Mouse (Mus musculus): Measurements from ENCODE around the gene Ramp1. TPM values are rescaled to one million over a fixed set of nuclear protein-coding genes. Genes with fewer than 3 reads are reported as not detected.
A peak's percentile ranks its signal among the peaks of the same experiment; 100 is the strongest.

Ramp1 gene
- total RNA-seq (2014; rRNA removed) (14.4 and 16.8 TPM in 2 replicates), polyA plus RNA-seq (2015; fragmentation: Nextera tagmentation; extraction: Ambion mirVana) (21.3 and 23.2 TPM in 2 replicates)

DNA sequence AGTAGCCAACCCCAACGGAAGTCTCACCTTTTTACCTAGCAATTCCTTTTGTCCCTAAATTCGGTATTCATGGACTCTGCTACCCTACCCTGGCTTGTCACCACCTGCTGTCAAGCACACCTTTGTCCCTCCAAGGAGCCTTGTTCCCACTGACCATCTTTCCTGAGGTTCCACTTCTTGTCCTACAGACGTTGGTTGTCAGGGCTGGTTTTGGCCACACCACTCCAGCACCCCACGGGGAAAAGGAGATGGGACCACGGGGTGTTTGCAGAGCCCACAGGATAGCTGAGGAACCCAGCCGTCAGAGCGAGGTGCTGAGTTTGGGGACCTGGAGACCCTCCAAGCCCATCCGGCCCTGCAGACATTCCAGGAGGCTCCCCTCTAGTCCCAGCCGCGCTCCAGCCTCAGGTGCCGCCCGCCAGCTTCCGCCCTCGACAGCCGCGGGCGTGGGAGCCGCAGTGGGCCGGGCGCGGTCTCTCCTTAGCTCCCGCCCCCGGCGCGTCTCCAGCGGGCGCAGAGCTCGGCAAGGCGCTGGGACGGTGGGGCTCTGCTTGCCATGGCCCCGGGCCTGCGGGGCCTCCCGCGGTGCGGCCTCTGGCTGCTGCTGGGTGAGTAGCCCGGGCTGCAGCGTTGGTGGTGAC lies at the start of gene Ramp1:
Gene Ramp1, plus strand, starts transcription at position 290 of the 641 bp plus-strand sequence.
- WGBS: 5% methylated on average over 37 of the region's 37 CpGs
- TF ChIP-seq CTCF (IDR thresholded peaks at IDR 0.05; ENCODE audit: low read depth): no peak; the same call in 1 of the 2 replicates
- H3K27ac ChIP-seq (ENCODE audit: low read depth, low read length): no peak within 1 kb of the TSS
- no peaks in the 10 kb centered on the region for H3K9me3 ChIP-seq (ENCODE audit: low read length)
- H3K36me3 ChIP-seq (ENCODE audit: insufficient read depth): no peaks in the 10 kb centered on the region
- peak within 1 kb of the TSS; percentile 74 for H3K4me2 ChIP-seq (ENCODE audit: low read depth)
- peak; percentile 21 for DNase-seq
- H3K4me3 ChIP-seq (ENCODE audit: low read depth, low read length): peak within 1 kb of the TSS; percentile 40
- H3K4me1 ChIP-seq (ENCODE audit: insufficient read depth): peaks cover 13% of the 10 kb centered on the region; the same call in 1 of the 2 replicates
- peak; percentile 28; the same call in 1 of the 2 replicates for ATAC-seq
- 0 out of 2 replicates have a peak, but pooled peaks cover 5% of the 10 kb centered on the region for H3K27me3 ChIP-seq (ENCODE audit: insufficient read depth, low read length)
- peak within 1 kb of the TSS; percentile 50 for H3K9ac ChIP-seq

DNA sequence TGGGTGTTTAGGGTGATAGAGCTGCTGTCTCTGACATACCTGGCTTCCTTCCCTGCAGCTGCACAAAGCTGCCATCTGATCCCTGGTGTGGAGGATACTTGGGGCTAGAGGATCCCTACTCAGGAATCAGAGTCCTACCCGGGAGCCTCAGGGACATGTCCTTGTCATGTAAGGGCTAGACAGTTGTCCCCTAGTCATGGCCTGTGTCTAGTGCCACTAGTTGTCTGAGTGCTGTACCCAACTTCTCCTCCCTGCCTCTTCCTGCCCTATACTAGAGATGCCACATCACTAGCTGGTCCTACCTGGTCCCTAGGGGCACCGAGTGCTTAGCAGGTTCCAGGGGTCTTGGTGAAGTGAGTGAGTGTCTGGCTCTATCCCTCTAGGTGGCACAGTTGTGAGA lies 42.6 kb upstream of the Ramp1 start:
- no peak for ATAC-seq
- H3K27me3 ChIP-seq (ENCODE audit: insufficient read depth, low read length): no peaks in the 10 kb centered on the region
- no peak for TF ChIP-seq CTCF (IDR thresholded peaks at IDR 0.05; ENCODE audit: low read depth)
- H3K4me3 ChIP-seq (ENCODE audit: low read depth, low read length): no peak overlapping the region
- H3K9ac ChIP-seq: no peak overlapping the region
- WGBS: 93% methylated on average over 2 of the region's 2 CpGs
- no peak overlapping the region for H3K4me2 ChIP-seq (ENCODE audit: low read depth)
- H3K4me1 ChIP-seq (ENCODE audit: insufficient read depth): no peaks in the 10 kb centered on the region
- no peaks in the 10 kb centered on the region for H3K9me3 ChIP-seq (ENCODE audit: low read length)
- H3K36me3 ChIP-seq (ENCODE audit: insufficient read depth): no peaks in the 10 kb centered on the region
- no peak overlapping the region for H3K27ac ChIP-seq (ENCODE audit: low read depth, low read length)
- no peak for DNase-seq

DNA sequence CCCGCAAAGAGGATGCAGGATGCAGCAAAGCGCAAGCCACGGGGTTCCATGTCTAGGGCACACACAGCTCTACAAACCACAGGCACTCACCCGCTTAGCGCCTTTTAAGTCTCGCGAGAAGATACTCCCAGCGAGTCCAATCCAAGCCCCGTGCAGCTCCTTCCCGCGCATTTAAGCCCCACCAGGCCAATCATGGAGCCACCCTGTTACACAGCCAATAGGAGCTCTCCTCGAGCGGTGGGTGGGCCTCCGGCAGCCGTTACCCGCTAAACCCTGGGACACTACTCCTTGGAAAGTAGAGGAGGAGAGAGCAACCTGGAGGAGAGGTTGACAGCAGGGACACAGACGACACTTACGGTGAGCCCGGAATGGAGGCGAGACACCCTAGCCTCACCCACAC lies 34.8 kb upstream of the Ramp1 start, which contains the start of gene Rbm44:
Gene Rbm44, plus strand, starts transcription at position 277 of the 400 bp plus-strand sequence.
- 75% methylated on average over 20 of the region's 20 CpGs for WGBS
- H3K4me1 ChIP-seq (ENCODE audit: insufficient read depth): no peaks in the 10 kb centered on the region
- no peak within 1 kb of the TSS for H3K4me3 ChIP-seq (ENCODE audit: low read depth, low read length)
- no peaks in the 10 kb centered on the region for H3K9me3 ChIP-seq (ENCODE audit: low read length)
- no peaks in the 10 kb centered on the region for H3K27me3 ChIP-seq (ENCODE audit: insufficient read depth, low read length)
- DNase-seq (no peak), ATAC-seq (no peak; the same call in 1 of the 2 replicates)
- H3K36me3 ChIP-seq (ENCODE audit: insufficient read depth): no peaks in the 10 kb centered on the region
- no peak within 1 kb of the TSS for H3K27ac ChIP-seq (ENCODE audit: low read depth, low read length)
- no peak for TF ChIP-seq CTCF (IDR thresholded peaks at IDR 0.05; ENCODE audit: low read depth)
- no peak within 1 kb of the TSS for H3K4me2 ChIP-seq (ENCODE audit: low read depth)
- H3K9ac ChIP-seq: no peak within 1 kb of the TSS

DNA sequence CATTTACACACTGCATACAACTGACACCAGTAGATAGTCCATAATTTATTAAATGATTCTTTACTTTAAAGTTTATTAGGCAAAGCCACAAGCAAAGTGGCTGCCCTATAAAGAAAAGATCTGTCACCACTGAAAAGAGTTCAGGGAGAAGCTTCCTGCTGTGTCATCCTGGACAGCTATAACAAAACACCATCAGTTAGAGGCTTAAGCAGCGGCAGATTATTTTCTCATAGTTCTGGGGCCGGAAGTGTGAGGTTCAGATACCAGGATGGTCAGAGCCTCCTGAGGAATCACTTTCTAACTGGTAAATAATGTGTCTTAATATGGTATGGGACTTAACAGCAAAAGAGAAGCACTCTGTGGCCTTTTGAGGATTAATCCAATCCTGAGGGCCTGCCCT lies 28.1 kb upstream of the Ramp1 start:
- H3K9ac ChIP-seq: no peak overlapping the region
- H3K4me2 ChIP-seq (ENCODE audit: low read depth): no peak overlapping the region
- WGBS: 55% methylated on average over 2 of the region's 2 CpGs
- no peak overlapping the region for H3K4me3 ChIP-seq (ENCODE audit: low read depth, low read length)
- H3K27me3 ChIP-seq (ENCODE audit: insufficient read depth, low read length): no peaks in the 10 kb centered on the region
- H3K36me3 ChIP-seq (ENCODE audit: insufficient read depth): no peaks in the 10 kb centered on the region
- no peak for TF ChIP-seq CTCF (IDR thresholded peaks at IDR 0.05; ENCODE audit: low read depth)
- DNase-seq (no peak), ATAC-seq (no peak)
- no peaks in the 10 kb centered on the region for H3K9me3 ChIP-seq (ENCODE audit: low read length)
- H3K27ac ChIP-seq (ENCODE audit: low read depth, low read length): no peak overlapping the region
- no peaks in the 10 kb centered on the region for H3K4me1 ChIP-seq (ENCODE audit: insufficient read depth)

- no peak for TF ChIP-seq CTCF (IDR thresholded peaks at IDR 0.05; ENCODE audit: low read depth)
- H3K4me1 ChIP-seq (ENCODE audit: insufficient read depth): no peaks in the 10 kb centered on the region
- 74% methylated on average over 6 of the region's 6 CpGs for WGBS
- no peak for ATAC-seq
- H3K27me3 ChIP-seq (ENCODE audit: insufficient read depth, low read length): no peaks in the 10 kb centered on the region
- no peaks in the 10 kb centered on the region for H3K36me3 ChIP-seq (ENCODE audit: insufficient read depth)
- no peaks in the 10 kb centered on the region for H3K9me3 ChIP-seq (ENCODE audit: low read length)
- H3K9ac ChIP-seq: no peak overlapping the region
- H3K4me3 ChIP-seq (ENCODE audit: low read depth, low read length): no peak overlapping the region
- no peak for DNase-seq
- no peak overlapping the region for H3K4me2 ChIP-seq (ENCODE audit: low read depth)
- no peak overlapping the region for H3K27ac ChIP-seq (ENCODE audit: low read depth, low read length)
These were observed 12.8 kb upstream of the Ramp1 start for GRCm38 (mm10) chr1:91166798-91167197.

DNA sequence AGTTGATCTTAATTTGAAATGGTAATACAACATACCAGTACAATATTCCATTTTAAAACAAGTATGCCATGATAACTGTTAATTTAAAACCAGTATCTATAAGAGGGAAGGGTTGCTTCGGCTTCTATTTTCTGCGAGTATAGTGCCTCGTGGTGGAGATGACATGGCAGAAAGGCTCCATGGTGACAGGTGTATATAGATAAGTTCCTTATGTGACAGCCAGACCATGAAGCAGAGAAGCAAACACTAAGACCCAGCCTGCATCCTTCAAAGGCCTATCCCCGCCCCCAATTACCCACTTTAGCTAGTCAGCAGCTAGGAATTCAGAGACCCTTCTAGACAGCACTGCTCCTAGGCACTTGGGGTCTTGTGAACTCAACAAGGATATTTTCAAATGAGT lies 10.5 kb upstream of the Ramp1 start:
- H3K4me1 ChIP-seq (ENCODE audit: insufficient read depth): no peaks in the 10 kb centered on the region
- no peaks in the 10 kb centered on the region for H3K36me3 ChIP-seq (ENCODE audit: insufficient read depth)
- H3K9me3 ChIP-seq (ENCODE audit: low read length): no peaks in the 10 kb centered on the region
- ATAC-seq (no peak), DNase-seq (no peak)
- H3K9ac ChIP-seq: no peak overlapping the region
- no peak overlapping the region for H3K4me3 ChIP-seq (ENCODE audit: low read depth, low read length)
- H3K4me2 ChIP-seq (ENCODE audit: low read depth): no peak overlapping the region
- H3K27me3 ChIP-seq (ENCODE audit: insufficient read depth, low read length): no peaks in the 10 kb centered on the region
- 83% methylated on average over 4 of the region's 4 CpGs for WGBS
- H3K27ac ChIP-seq (ENCODE audit: low read depth, low read length): no peak overlapping the region
- TF ChIP-seq CTCF (IDR thresholded peaks at IDR 0.05; ENCODE audit: low read depth): no peak

DNA sequence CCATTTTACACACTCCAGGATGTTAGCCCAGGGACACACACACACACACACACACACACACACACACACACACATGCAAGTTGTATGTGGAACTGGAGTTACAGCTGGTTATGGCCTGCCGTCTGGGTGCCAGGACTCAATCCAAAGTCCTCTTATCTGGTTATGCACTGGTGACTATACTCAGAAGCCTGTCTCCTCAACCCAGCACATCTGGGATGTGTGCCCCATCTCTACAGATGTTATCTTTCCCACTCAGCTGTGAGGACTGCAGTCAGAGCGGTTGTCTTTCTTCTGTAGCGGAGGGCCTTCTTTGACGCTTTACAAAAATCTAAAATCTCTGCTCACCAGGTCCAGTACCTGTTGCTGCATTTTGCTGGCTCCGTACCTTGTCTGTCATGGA lies 4.8 kb upstream of the Ramp1 start:
- H3K4me2 ChIP-seq (ENCODE audit: low read depth): no peak overlapping the region
- DNase-seq: no peak
- no peaks in the 10 kb centered on the region for H3K27me3 ChIP-seq (ENCODE audit: insufficient read depth, low read length)
- ATAC-seq: no peak
- no peaks in the 10 kb centered on the region for H3K36me3 ChIP-seq (ENCODE audit: insufficient read depth)
- 97% methylated on average over 5 of the region's 5 CpGs for WGBS
- H3K4me3 ChIP-seq (ENCODE audit: low read depth, low read length): no peak overlapping the region
- no peaks in the 10 kb centered on the region for H3K9me3 ChIP-seq (ENCODE audit: low read length)
- H3K27ac ChIP-seq (ENCODE audit: low read depth, low read length): no peak overlapping the region
- H3K9ac ChIP-seq: no peak overlapping the region
- TF ChIP-seq CTCF (IDR thresholded peaks at IDR 0.05; ENCODE audit: low read depth): no peak
- 0 out of 2 replicates have a peak, but pooled peaks cover under 1% of the 10 kb centered on the region for H3K4me1 ChIP-seq (ENCODE audit: insufficient read depth)

All from forebrain, postnatal 0 days (tissue).